Mouse (Mus musculus) sigmoid colon, adult 10 weeks (tissue): Measurements from ENCODE around the gene St3gal3. TPM values are rescaled to one million over a fixed set of nuclear protein-coding genes. Genes with fewer than 3 reads are reported as not detected.

Experiments used
- polyA plus RNA-seq: library from polyadenylated mRNA; stranded (reverse); fragments of 350-450 nt; fragmentation: Illumina TruSeq; extraction: RNeasy Lipid Tissue Mini Kit (QIAGEN cat#74804); gene quantifications from one replicate; pipeline ENCODE4 v1.2.3, GENCODE M21; 2014; ENCODE audit warnings: low read depth, low replicate concordance

St3gal3 gene
- 5.9 TPM for polyA plus RNA-seq

DNA sequence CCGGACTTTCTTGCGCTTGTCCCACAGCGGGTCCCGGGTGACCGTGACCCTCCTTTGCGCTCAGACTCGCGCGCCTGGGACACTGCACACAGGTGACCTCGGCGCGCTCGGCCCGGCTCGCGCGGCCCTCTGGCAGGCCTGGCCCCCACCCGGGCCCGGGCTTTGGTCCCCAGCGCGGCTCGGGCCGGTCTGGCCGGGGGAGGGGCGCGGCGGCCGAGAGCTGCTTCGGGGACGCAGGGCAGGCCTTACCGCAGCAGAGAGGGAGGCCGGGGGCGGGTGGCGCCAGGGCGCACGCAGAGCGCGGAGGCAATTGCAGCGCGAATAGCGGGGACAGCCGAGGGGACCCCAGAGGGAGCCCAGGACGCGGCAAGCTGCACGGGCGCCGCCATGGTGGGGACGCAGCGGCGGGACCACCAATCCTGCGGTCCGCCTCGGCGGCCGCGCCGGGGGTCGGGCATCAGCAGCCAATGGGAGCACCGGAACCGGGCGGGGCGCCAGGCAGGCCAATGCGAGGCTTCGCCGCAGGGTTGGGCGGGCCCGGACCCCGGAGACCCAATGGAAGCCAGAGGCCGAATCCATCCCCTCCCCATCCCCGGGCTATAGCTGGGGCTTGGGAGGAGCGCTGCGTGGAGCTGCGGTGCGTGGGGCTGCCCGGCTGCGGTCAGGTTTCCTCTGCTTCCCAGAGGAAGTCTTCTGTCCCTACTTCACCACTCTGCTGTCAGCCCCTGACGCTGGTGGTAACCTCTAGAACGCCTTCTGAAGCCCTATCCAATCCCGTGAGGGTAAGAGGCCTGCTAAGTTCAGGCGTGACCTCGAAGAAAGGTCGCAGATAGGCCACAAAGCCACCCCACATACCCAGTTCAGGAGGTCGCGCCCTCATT is at the start of gene St3gal3:
St3gal3 (minus strand) TSS at position 430 of the 881 bp plus-strand sequence.

GRCm38 (mm10) chr4:118179467-118180300 is 45.0 kb upstream of the St3gal3 start, which contains the start of gene Kdm4a:
Gene Kdm4a, minus strand, starts transcription at chr4:118180043.

GRCm38 (mm10) chr4:117929391-117929881 is 205.3 kb downstream of the St3gal3 start, which contains the start of gene Artn:
Gene Artn, minus strand, starts transcription at chr4:117929763.

DNA sequence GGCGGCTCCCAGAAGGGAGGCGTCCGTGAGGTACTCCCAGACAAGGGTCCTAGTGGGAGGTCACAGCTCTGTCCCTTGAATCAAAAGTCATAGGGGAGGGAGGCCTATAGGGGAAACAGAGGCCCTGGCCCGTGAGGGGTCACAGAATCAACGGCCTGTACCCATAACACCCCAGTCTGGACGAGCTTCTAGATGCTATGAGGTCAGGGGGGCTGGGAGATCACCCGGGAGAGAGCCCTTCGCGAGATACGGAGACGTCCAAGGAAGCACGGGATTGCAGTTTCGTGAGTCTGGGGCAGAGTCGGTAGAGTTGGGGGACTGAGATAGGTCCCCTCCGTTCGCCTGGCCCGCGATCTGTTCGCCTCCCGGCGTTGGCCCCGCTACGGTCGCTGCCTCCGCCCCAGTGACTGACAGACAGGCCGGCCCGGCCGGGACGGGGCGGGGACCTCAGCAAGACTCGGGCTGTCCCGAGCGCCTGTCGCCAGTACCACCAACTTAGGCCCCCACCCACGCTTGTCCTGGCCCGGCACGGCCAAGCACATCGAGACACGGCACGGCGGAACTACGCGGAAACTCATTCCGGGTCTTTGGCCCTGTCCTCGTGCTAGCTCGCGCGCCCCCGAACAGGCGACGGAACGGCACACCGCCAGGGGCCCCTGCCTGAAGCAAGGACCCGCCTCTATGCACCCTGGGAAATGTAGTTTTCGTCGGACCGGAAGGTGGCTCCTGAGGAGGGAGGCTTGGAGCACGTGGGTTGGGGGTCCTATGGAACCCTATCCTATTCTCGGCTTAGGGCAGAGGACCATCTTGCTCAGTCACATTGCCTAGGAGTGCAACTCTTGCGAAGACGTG is 219.9 kb downstream of the St3gal3 start, which contains the start of gene Ipo13:
Ipo13 (minus strand) TSS at position 409 of the 852 bp plus-strand sequence.

DNA sequence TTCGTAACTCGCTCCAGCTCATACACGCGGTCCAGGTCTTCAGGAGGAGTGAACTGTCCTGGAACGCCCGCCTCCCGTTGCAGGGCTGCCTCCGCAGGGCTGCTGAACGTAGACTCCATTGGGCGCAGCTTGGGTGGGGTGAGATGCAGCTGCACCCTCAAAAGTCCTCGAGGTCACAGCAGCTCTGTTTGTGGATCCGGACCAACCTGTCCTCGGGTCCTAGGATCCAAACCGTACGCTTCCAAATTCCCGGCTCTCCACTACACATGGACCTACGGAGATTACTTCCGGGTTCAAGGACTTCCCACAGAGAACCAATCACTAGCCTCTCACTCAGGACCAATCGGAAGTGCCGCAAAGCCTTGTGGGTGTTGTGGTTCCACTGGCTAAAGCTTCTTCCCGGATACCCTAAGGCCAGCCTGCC is 243.0 kb downstream of the St3gal3 start, which contains the start of gene Dph2:
Dph2 (minus strand) TSS at position 295 of the 424 bp plus-strand sequence.

GRCm38 (mm10) chr4:117887133-117887532 is 247.6 kb downstream of the St3gal3 start, which contains the start of gene Atp6v0b:
Gene Atp6v0b, minus strand, starts transcription at chr4:117887333.

DNA sequence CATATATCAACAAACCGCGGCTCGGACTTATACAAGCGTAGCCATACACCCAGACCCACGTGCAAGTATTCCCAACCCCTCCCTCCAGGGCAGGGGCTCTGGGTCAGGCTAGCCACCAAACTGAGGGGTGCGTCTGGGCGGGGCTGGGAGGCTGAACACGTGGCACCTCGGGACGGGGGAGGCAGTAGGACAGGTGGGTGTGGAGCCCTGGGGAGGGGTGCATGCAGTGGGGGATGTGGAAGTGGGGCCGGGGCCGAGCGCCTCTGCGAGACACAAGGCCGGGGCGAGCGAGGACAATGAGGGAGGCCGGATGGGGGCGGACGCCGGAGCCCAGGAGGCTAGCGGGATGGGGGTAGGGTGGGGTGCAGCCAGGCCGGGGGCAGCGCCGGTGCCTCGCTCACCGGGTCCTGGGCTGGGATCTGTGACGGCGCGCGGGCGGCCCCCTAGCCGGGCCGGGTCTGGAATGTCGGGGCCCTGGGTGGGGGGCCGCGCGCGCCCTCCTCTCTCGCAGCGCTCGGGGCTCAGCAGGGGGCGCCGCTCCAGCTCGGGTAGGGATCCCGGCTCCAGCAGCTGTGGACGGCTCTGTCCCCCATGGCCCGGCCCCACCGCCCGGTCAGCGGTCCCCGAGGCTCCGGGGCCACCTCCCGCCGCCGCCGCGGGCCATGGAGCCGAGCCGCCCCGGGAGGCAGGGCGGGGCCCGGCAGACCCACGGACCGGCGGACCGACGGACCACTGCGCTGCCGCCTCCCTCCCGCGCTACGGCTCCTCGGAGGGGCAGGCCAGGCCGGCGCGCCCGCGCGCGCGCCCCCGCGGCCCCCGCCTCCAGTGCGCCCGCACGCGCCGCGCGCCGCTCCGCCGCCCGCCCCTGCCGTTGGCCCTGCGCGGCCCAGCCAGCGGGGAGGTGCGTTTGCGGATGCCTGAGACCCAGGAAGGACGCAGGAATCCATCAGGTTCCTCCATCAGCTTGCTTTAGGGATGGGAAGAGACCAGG is 251.7 kb downstream of the St3gal3 start, which contains the start of gene B4galt2:
B4galt2 (minus strand) TSS at position 787 of the 991 bp plus-strand sequence.

Other genes starting within 250 kb of the St3gal3 start
- 79.8 TPM for gene Atp6v0b, start 247.6 kb downstream of the St3gal3 start, polyA plus RNA-seq
- 2.6 TPM for gene Dph2, start 242.9 kb downstream of the St3gal3 start, polyA plus RNA-seq
- gene Ipo13, start 219.9 kb downstream of the St3gal3 start, polyA plus RNA-seq, result 1.6 TPM
- gene Artn, start 205.2 kb downstream of the St3gal3 start, polyA plus RNA-seq, result 1.5 TPM
- gene Kdm4a, start 45.1 kb upstream of the St3gal3 start, polyA plus RNA-seq, result 5.5 TPM
- 6.0 TPM for gene Ptprf, start 156.5 kb upstream of the St3gal3 start, polyA plus RNA-seq